Mouse (Mus musculus) brain, adult 10 weeks (tissue): ENCODE data around the gene Olfr135. TPM values are rescaled to one million over a fixed set of nuclear protein-coding genes. Genes with fewer than 3 reads are reported as not detected.

ENCODE experiments used
- polyA plus RNA-seq: library from polyadenylated mRNA; stranded (reverse); fragments of 350-450 nt; fragmentation: Illumina TruSeq; extraction: RNeasy Lipid Tissue Mini Kit (QIAGEN cat#74804); gene quantifications from one replicate; pipeline ENCODE4 v1.2.3, GENCODE M21; 2015; ENCODE audit warnings: low read depth, low replicate concordance

Olfr135 gene
- not detected for polyA plus RNA-seq

GRCm38 (mm10) chr17:38204035-38204434, at the start of gene Olfr135:
Gene Olfr135 (plus strand): TSS chr17:38204335.

DNA sequence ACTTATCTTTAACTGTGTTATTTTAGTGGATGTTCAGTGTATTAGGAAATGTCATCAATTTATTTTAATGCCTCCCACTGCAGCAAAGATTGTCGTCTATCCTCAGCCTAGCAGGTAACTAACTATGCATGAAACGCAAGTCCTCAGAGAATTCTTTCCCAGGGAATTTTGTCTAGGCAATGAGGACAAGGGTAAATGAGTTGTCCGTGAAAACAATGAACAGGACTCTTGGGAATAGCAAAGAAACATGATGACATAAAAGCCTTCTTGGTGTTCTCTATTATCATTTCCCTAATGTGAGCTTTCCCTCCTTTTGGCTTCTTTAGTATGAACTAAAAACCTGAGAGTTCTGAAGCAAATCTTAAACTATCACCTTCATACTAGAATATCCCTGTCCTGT, 33.0 kb upstream of the Olfr135 start, which contains the start of gene Olfr134:
Olfr134 (plus strand) TSS at position 301 of the 400 bp plus-strand sequence.

Other genes with a start within 250 kb of the Olfr135 start
- not detected for gene Olfr129, start 144.3 kb upstream of the Olfr135 start, polyA plus RNA-seq
- gene Olfr130, start 140.4 kb upstream of the Olfr135 start, polyA plus RNA-seq, result not detected
- gene Olfr131, start 115.6 kb upstream of the Olfr135 start, polyA plus RNA-seq, result not detected
- not detected for gene Olfr132, start 69.8 kb upstream of the Olfr135 start, polyA plus RNA-seq
- gene Olfr133, start 59.1 kb upstream of the Olfr135 start, polyA plus RNA-seq, result not detected
- gene Olfr134, start 32.9 kb upstream of the Olfr135 start, polyA plus RNA-seq, result not detected
- not detected for gene Olfr138, start 56.7 kb downstream of the Olfr135 start, polyA plus RNA-seq
- gene Olfr137, start 103.2 kb downstream of the Olfr135 start, polyA plus RNA-seq, result not detected
- not detected for gene Olfr136, start 125.5 kb downstream of the Olfr135 start, polyA plus RNA-seq
- gene Esp36, start 215.8 kb downstream of the Olfr135 start, polyA plus RNA-seq, result not detected